Mouse (Mus musculus): Measurements from ENCODE around the gene Ccdc13.

DNA sequence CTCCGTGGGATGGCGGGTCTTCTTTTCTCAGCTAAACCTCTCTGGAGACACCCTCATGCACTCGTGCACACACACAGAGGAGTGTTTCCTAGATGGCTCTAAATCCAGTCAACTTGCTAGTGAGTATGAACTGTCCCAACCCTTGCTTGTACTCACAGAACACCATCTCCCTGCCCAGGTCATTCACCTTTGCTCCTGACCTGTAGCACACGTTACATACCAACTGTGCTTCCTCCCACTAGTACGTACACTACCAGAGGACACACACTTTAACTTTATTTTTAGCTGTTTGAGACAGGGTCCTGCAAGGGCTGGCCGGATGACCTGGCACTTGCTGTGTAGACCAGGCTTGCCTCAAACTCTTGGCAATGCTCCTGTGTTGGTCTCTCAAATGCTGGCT, 1.3 kb downstream of the Ccdc13 start:
- TF ChIP-seq POLR2AphosphoS2 (IDR thresholded peaks at IDR 0.05; ENCODE audit: insufficient read length, low read depth) (no peak), TCF12 (IDR thresholded peaks at IDR 0.05; ENCODE audit: insufficient read depth, poor library complexity, severe bottlenecking) (no peak)

Measured in myocyte (in vitro differentiated cells).